Mouse (Mus musculus) C2C12 (cell line): ENCODE measurements at regions not wholly inside any gene's neighbourhood (a gene's known extent, or its start where the extent isn't known, plus 50 kb on each side); places are given as distances from the start of the nearest gene placed in this dataset.

Source experiments
- CEBPB ChIP-seq: IDR thresholded peaks from one replicate; pipeline ENCODE4 v1.6.1; 2011; ENCODE audit warnings: low read depth, mild to moderate bottlenecking, control low read depth, moderate library complexity
- CTCF ChIP-seq: IDR thresholded peaks from one replicate; pipeline ENCODE4 v1.5.1; 2011; ENCODE audit not compliant: control insufficient read depth, insufficient read depth, insufficient read length
- FOSL1 ChIP-seq: IDR thresholded peaks from one replicate; pipeline ENCODE4 v1.8.0; 2011; ENCODE audit warnings: mild to moderate bottlenecking, low read length; ENCODE audit not compliant: poor library complexity, insufficient read depth, severe bottlenecking
- MAX ChIP-seq: IDR thresholded peaks from one replicate; pipeline ENCODE4 v1.6.1; 2011; ENCODE audit warnings: mild to moderate bottlenecking, control low read depth
- MYOD1 ChIP-seq: IDR thresholded peaks from one replicate; pipeline ENCODE4 v1.6.1; 2011; ENCODE audit warnings: low read depth; ENCODE audit not compliant: control insufficient read depth, insufficient read length
- MYOG ChIP-seq: IDR thresholded peaks from one replicate; pipeline ENCODE4 v1.6.1; 2011; ENCODE audit not compliant: control insufficient read depth, insufficient read length; ENCODE audit errors: extremely low read depth
- USF1 ChIP-seq: IDR thresholded peaks from one replicate; pipeline ENCODE4 v1.6.1; 2011; ENCODE audit warnings: low read depth, mild to moderate bottlenecking, control low read depth, moderate library complexity

- TF ChIP-seq CEBPB (no peak), MAX (no peak), CTCF (no peak), MYOG (no peak), FOSL1 (no peak), USF1 (no peak), MYOD1 (no peak)
Measured at GRCm38 (mm10) chr2:144191707-144192106, 78.8 kb upstream of the Mgme1 start.
